Mouse (Mus musculus) ES-Bruce4 (cell line): Measurements from ENCODE around the gene Cped1. TPM values are rescaled to one million over a fixed set of nuclear protein-coding genes. Genes with fewer than 3 reads are reported as not detected.

Source experiments
- H3K27ac ChIP-seq: 2 replicates; pipeline ENCODE4 v1.5.1; 2012; ENCODE audit warnings: low read length, inconsistent platforms; ENCODE audit not compliant: insufficient read depth
- H3K27me3 ChIP-seq: 2 replicates; pipeline ENCODE4 v1.6.1; 2012; ENCODE audit warnings: mild to moderate bottlenecking, low read length, inconsistent platforms; ENCODE audit not compliant: control insufficient read depth, poor library complexity, insufficient read depth, severe bottlenecking
- H3K36me3 ChIP-seq: 2 replicates; pipeline ENCODE4 v1.6.1; 2012; ENCODE audit warnings: inconsistent platforms, mild to moderate bottlenecking, low read length, moderate library complexity; ENCODE audit not compliant: control insufficient read depth, poor library complexity, insufficient read depth, severe bottlenecking
- H3K4me1 ChIP-seq: one replicate; pipeline ENCODE4 v1.8.1; 2011; ENCODE audit warnings: low read length; ENCODE audit not compliant: control insufficient read depth, insufficient read depth
- H3K4me3 ChIP-seq: 2 replicates; pipeline ENCODE4 v1.5.1; 2011; ENCODE audit warnings: low read depth, mild to moderate bottlenecking, low read length
- H3K9ac ChIP-seq: 2 replicates; pipeline ENCODE4 v1.6.1; 2012; ENCODE audit warnings: low read depth, mild to moderate bottlenecking, inconsistent platforms; ENCODE audit not compliant: poor library complexity, severe bottlenecking
- H3K9me3 ChIP-seq: replicated peaks from 2 replicates; pipeline ENCODE4 v1.6.1; 2012; ENCODE audit warnings: mild to moderate bottlenecking, low read length, inconsistent platforms; ENCODE audit not compliant: control insufficient read depth, poor library complexity, insufficient read depth, severe bottlenecking
- CTCF ChIP-seq: IDR thresholded peaks from one replicate; pipeline ENCODE4 v1.8.1; 2011; ENCODE audit warnings: low read depth, low read length
- EP300 ChIP-seq: IDR thresholded peaks from 2 replicates; pipeline ENCODE4 v1.6.1; 2011; ENCODE audit warnings: low read depth, low read length; ENCODE audit not compliant: insufficient read depth
- POLR2A ChIP-seq: IDR thresholded peaks from one replicate; pipeline ENCODE4 v1.8.1; 2011; ENCODE audit warnings: low read length; ENCODE audit not compliant: insufficient read depth
- polyA plus RNA-seq: library from polyadenylated mRNA; stranded (reverse); fragments of >200 nt; gene quantifications from 2 replicates; pipeline ENCODE4 v1.2.4, GENCODE M21; 2011; ENCODE audit warnings: low read depth; ENCODE audit not compliant: missing spikeins, insufficient read depth, insufficient read length

Gene Cped1
- polyA plus RNA-seq, 1 experiment, result 0.90 TPM

DNA sequence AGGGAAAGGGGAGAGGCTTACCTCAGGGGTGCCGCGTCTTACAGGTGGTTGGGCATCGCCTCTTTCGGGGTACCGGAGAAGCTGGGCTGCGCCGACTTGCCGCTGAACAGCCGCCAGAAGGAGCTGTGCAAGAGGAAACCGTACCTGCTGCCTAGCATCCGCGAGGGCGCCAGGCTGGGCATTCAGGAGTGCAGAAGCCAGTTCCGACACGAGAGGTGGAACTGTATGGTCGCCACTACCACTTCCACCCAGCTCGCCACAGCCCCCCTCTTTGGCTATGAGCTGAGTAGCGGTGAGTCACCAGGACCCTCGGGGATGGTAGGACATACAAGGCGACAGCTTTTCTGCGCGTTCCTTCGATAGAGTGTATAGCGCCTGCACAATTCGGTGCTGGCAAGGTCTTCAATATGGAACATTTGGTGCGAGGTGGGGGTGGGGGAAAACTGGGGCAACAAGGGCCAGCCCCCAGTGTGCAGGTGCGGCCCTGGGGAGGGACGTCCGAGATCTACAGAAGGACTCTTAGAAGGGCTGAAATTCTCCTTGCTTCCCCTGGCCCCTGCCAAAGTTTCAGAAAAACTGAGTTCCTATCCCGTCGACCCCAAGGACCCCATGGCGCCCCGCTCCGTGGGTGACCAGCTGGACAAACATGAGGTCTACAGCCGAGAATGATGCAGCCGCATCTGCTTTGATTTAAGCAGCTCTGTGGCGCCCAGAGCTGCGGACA lies 303.2 kb downstream of the Cped1 start:
- H3K9me3 ChIP-seq, result no peaks in the 10 kb centered on the region
- TF ChIP-seq CTCF (peak; percentile 14), POLR2A (no peak), EP300 (no peak)
- no peaks in the 10 kb centered on the region for H3K4me1 ChIP-seq
- no peaks in the 10 kb centered on the region for H3K36me3 ChIP-seq
- H3K27ac ChIP-seq, result no peak overlapping the region
- peak overlapping the region; percentile 31 for H3K4me3 ChIP-seq
- no peak overlapping the region for H3K9ac ChIP-seq
- peaks cover 4% of the 10 kb centered on the region; the same call in 1 of the 2 replicates for H3K27me3 ChIP-seq

- no peak overlapping the region for H3K27ac ChIP-seq
- no peak for TF ChIP-seq POLR2A
- TF ChIP-seq EP300, result no peak
- TF ChIP-seq CTCF, result no peak
These were observed 303.8 kb downstream of the Cped1 start for GRCm38 (mm10) chr6:22289461-22290021.

GRCm38 (mm10) chr6:22290790-22291189 lies 305.1 kb downstream of the Cped1 start:
- H3K4me1 ChIP-seq, result no peaks in the 10 kb centered on the region
- H3K27me3 ChIP-seq, result peaks cover 4% of the 10 kb centered on the region; the same call in 1 of the 2 replicates
- H3K27ac ChIP-seq, result no peak overlapping the region
- H3K36me3 ChIP-seq, result no peaks in the 10 kb centered on the region
- no peak for TF ChIP-seq CTCF
- TF ChIP-seq POLR2A, result no peak
- TF ChIP-seq EP300, result no peak
- no peak overlapping the region for H3K9ac ChIP-seq
- H3K9me3 ChIP-seq, result no peaks in the 10 kb centered on the region
- H3K4me3 ChIP-seq, result no peak overlapping the region

More at GRCm38 (mm10) chr6:22289461-22290021, 303.8 kb downstream of the Cped1 start:
- H3K9me3 ChIP-seq, result no peaks in the 10 kb centered on the region
- H3K4me1 ChIP-seq, result no peaks in the 10 kb centered on the region
- no peaks in the 10 kb centered on the region for H3K36me3 ChIP-seq
- H3K9ac ChIP-seq, result no peak overlapping the region
- peak overlapping the region; percentile 31; the same call in 1 of the 2 replicates for H3K4me3 ChIP-seq
- peaks cover 4% of the 10 kb centered on the region; the same call in 1 of the 2 replicates for H3K27me3 ChIP-seq

GRCm38 (mm10) chr6:22292056-22292455 lies 306.3 kb downstream of the Cped1 start:
- H3K9ac ChIP-seq, result no peak overlapping the region
- H3K4me1 ChIP-seq, result no peaks in the 10 kb centered on the region
- H3K27ac ChIP-seq, result no peak overlapping the region
- no peaks in the 10 kb centered on the region for H3K9me3 ChIP-seq
- no peaks in the 10 kb centered on the region for H3K36me3 ChIP-seq
- peaks cover 4% of the 10 kb centered on the region; the same call in 1 of the 2 replicates for H3K27me3 ChIP-seq
- H3K4me3 ChIP-seq, result no peak overlapping the region
- TF ChIP-seq POLR2A (no peak), CTCF (no peak), EP300 (no peak)

DNA sequence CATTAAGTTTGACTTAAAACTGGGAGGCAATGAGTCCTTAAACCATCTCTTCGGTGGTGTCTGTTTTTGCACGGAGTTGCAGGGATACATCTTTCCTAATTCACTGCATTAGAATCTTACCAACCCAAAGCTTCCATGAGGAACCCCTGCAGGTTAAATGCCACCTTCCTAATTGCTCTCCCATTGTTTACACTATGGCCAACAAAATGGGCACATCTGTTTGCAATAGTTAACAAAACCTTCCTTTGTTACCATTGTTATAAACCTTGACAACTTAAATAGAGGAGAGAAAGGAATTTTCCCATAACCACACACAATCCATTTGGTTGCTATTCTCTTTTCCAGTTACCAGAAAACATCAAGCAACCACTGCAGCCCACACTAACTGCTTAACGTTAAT lies 308.2 kb downstream of the Cped1 start:
- no peaks in the 10 kb centered on the region for H3K36me3 ChIP-seq
- TF ChIP-seq POLR2A (no peak), EP300 (no peak), CTCF (no peak)
- no peak overlapping the region for H3K4me3 ChIP-seq
- no peak overlapping the region for H3K9ac ChIP-seq
- H3K27ac ChIP-seq, result no peak overlapping the region
- H3K9me3 ChIP-seq, result no peaks in the 10 kb centered on the region
- H3K4me1 ChIP-seq, result no peaks in the 10 kb centered on the region
- peaks cover 4% of the 10 kb centered on the region; the same call in 1 of the 2 replicates for H3K27me3 ChIP-seq

- TF ChIP-seq POLR2A (no peak), CTCF (no peak), EP300 (no peak)
- Histone ChIP-seq H3K27me3 (peaks cover 2% of the 10 kb centered on the region; the same call in 1 of the 2 replicates), H3K4me3 (no peak overlapping the region)
These were observed 311.3 kb downstream of the Cped1 start for GRCm38 (mm10) chr6:22297028-22297427.

More at GRCm38 (mm10) chr6:22297028-22297427, 311.3 kb downstream of the Cped1 start:
- Histone ChIP-seq H3K4me1 (no peaks in the 10 kb centered on the region), H3K9me3 (no peaks in the 10 kb centered on the region), H3K36me3 (no peaks in the 10 kb centered on the region), H3K9ac (no peak overlapping the region), H3K27ac (no peak overlapping the region)
